Mouse (Mus musculus) urinary bladder, adult 2 months (tissue): ENCODE data around the gene Pold1. TPM values are rescaled to one million over a fixed set of nuclear protein-coding genes. Genes with fewer than 3 reads are reported as not detected.

Experiments
- DNase-seq: peaks from one replicate; pipeline ENCODE4 v3.0.0; 2022; ENCODE audit warnings: low spot score
- polyA plus RNA-seq: library from polyadenylated mRNA; depleted of rRNA; stranded (reverse); fragments of >200 nt; gene quantifications from 2 replicates; pipeline ENCODE4 v1.2.3, GENCODE M21; 2012

Pold1 gene
- polyA plus RNA-seq, 1 experiment = 19.7 TPM

GRCm38 (mm10) chr7:44581637-44582036 lies 33.0 kb upstream of the Pold1 start:
- no peak for DNase-seq

GRCm38 (mm10) chr7:44576333-44576844 lies 27.7 kb upstream of the Pold1 start:
- no peak for DNase-seq

GRCm38 (mm10) chr7:44572956-44573484 lies 24.4 kb upstream of the Pold1 start:
- DNase-seq = no peak

- no peak for DNase-seq
Observed at GRCm38 (mm10) chr7:44572213-44572701, 23.6 kb upstream of the Pold1 start, which contains the start of gene Napsa. Gene Napsa, plus strand, starts transcription at chr7:44572380.

- no peak for DNase-seq
Observed at GRCm38 (mm10) chr7:44571811-44572210, 23.2 kb upstream of the Pold1 start.

- DNase-seq = no peak
Observed at GRCm38 (mm10) chr7:44570989-44571388, 22.3 kb upstream of the Pold1 start.

GRCm38 (mm10) chr7:44568803-44569202 lies 20.2 kb upstream of the Pold1 start:
- DNase-seq = no peak

GRCm38 (mm10) chr7:44565414-44565813 lies 16.8 kb upstream of the Pold1 start:
- DNase-seq = no peak

- no peak for DNase-seq
Observed at GRCm38 (mm10) chr7:44564486-44564885, 15.8 kb upstream of the Pold1 start.

GRCm38 (mm10) chr7:44563284-44563683 lies 14.6 kb upstream of the Pold1 start:
- DNase-seq = no peak

GRCm38 (mm10) chr7:44560435-44561400 lies 12.1 kb upstream of the Pold1 start:
- no peak for DNase-seq

GRCm38 (mm10) chr7:44557629-44558028 lies 9.0 kb upstream of the Pold1 start:
- DNase-seq = no peak

- DNase-seq = peak; percentile 80
Observed at GRCm38 (mm10) chr7:44553826-44554225, 5.2 kb upstream of the Pold1 start, which contains the start of gene Nr1h2. Gene Nr1h2, minus strand, starts transcription at chr7:44553951.

- peak; percentile 53 for DNase-seq
Observed at GRCm38 (mm10) chr7:44553196-44553764, 4.6 kb upstream of the Pold1 start.

GRCm38 (mm10) chr7:44552141-44552908 lies 3.7 kb upstream of the Pold1 start:
- DNase-seq = no peak

- peak; percentile 21 for DNase-seq
Observed at GRCm38 (mm10) chr7:44551731-44552130, 3.1 kb upstream of the Pold1 start.

GRCm38 (mm10) chr7:44551301-44551700 lies 2.7 kb upstream of the Pold1 start:
- DNase-seq = no peak

- no peak for DNase-seq
Observed at GRCm38 (mm10) chr7:44550409-44550678, 1.7 kb upstream of the Pold1 start.

GRCm38 (mm10) chr7:44549621-44550408 lies 1.2 kb upstream of the Pold1 start:
- no peak for DNase-seq

GRCm38 (mm10) chr7:44547725-44548124 lies 924 bp downstream of the Pold1 start:
- no peak for DNase-seq

- DNase-seq = no peak
Observed at GRCm38 (mm10) chr7:44547041-44547440, 1.6 kb downstream of the Pold1 start.
